ENCODE assay signal across 19 mouse cellular contexts in genomic region chr14:59492376-59492775, GRCm38 (mm10).
"Had no signal": no experiment of that assay in that cellular context is flagged by ENCODE, and none has a peak within 500 bp of the region (broad histone marks: within the 10 kb centered on the region; RNA-seq: fewer than 3 reads in every experiment).

No protein-coding gene starts in this region.

- H3K4me1 ChIP-seq: midbrain, embryonic 10.5 days; midbrain, embryonic 12.5 days; neural tube, embryonic 13.5 days; neural tube, embryonic 15.5 days had no signal

- H3K9me3 ChIP-seq: midbrain, embryonic 10.5 days; midbrain, embryonic 12.5 days; neural tube, embryonic 13.5 days; neural tube, embryonic 15.5 days had no signal

- H3K9ac ChIP-seq: lung, embryonic 14.5 days; midbrain, embryonic 12.5 days; neural tube, embryonic 13.5 days; neural tube, embryonic 15.5 days had no signal

- H3K36me3 ChIP-seq: midbrain, embryonic 10.5 days; midbrain, embryonic 12.5 days; neural tube, embryonic 13.5 days; neural tube, embryonic 15.5 days had no signal

- H3K27ac ChIP-seq: midbrain, embryonic 10.5 days; midbrain, embryonic 12.5 days; neural tube, embryonic 13.5 days; neural tube, embryonic 15.5 days had no signal

- ATAC-seq: midbrain, embryonic 16.5 days had no signal

- H3K4me3 ChIP-seq: midbrain, embryonic 10.5 days; midbrain, embryonic 12.5 days; myocyte; neural tube, embryonic 13.5 days; neural tube, embryonic 15.5 days had no signal

- DNase-seq: lung, adult 18-20 months; lung, embryonic 14.5 days; lung, postnatal 10 days; lung, postnatal 4 days; midbrain, embryonic 14.5 days; retina, postnatal 1 day; right cerebral cortex, adult 18-20 months; right cerebral cortex, postnatal 25 days; right cerebral cortex, postnatal 4 days; spleen, adult 18-20 months; thymus, adult 18-20 months; thymus, postnatal 14 days; thymus, postnatal 36 days had no signal

- H3K27me3 ChIP-seq: midbrain, embryonic 12.5 days; neural tube, embryonic 13.5 days; neural tube, embryonic 15.5 days had no signal

- H3K4me2 ChIP-seq: lung, embryonic 14.5 days; midbrain, embryonic 12.5 days; neural tube, embryonic 13.5 days; neural tube, embryonic 15.5 days had no signal
